Mouse (Mus musculus) liver, adult 2 months (tissue): ENCODE measurements around the gene BC048671. TPM values are rescaled to one million over a fixed set of nuclear protein-coding genes. Genes with fewer than 3 reads are reported as not detected.

Experiments used
- DNase-seq: peaks from one replicate; pipeline ENCODE4 v3.0.0-alpha.2; 2011; ENCODE audit warnings: low read depth, low spot score; ENCODE audit errors: extremely low read depth
- H3K27ac ChIP-seq: fragments of 200-500 bp; replicated peaks from 2 replicates; pipeline ENCODE4 v1.5.1; 2012; ENCODE audit warnings: low read depth, mild to moderate bottlenecking, control low read depth, inconsistent platforms, low read length; ENCODE audit not compliant: insufficient read depth
- H3K27me3 ChIP-seq: fragments of 200-500 bp; 2 replicates; pipeline ENCODE4 v1.6.1; 2012; ENCODE audit warnings: mild to moderate bottlenecking, moderate library complexity, low read length, inconsistent platforms; ENCODE audit not compliant: control insufficient read depth, insufficient read depth
- H3K36me3 ChIP-seq: fragments of 200-500 bp; 2 replicates; pipeline ENCODE4 v1.6.1; 2012; ENCODE audit warnings: low read length, inconsistent platforms; ENCODE audit not compliant: control insufficient read depth, insufficient read depth
- H3K4me1 ChIP-seq: fragments of 200-500 bp; 2 replicates; pipeline ENCODE4 v1.6.1; 2011; ENCODE audit warnings: low read length; ENCODE audit not compliant: control insufficient read depth, insufficient read depth
- H3K4me3 ChIP-seq: fragments of 200-500 bp; 2 replicates; pipeline ENCODE4 v1.5.1; 2011; ENCODE audit warnings: low read depth, mild to moderate bottlenecking, control low read depth, low read length, moderate library complexity; ENCODE audit not compliant: insufficient read depth
- H3K79me2 ChIP-seq: fragments of 200-500 bp; 2 replicates; pipeline ENCODE4 v1.6.1; 2012; ENCODE audit warnings: inconsistent platforms, mild to moderate bottlenecking, low read length, moderate library complexity; ENCODE audit not compliant: control insufficient read depth, insufficient read depth
- H3K9ac ChIP-seq: fragments of 200-500 bp; 2 replicates; pipeline ENCODE4 v1.6.1; 2012; ENCODE audit warnings: low read depth, mild to moderate bottlenecking, control low read depth, inconsistent platforms, low read length
- CTCF ChIP-seq: fragments of 200-500 bp; IDR thresholded peaks from 2 replicates; pipeline ENCODE4 v1.5.1; 2011; ENCODE audit warnings: low read depth, low read length, control low read depth
- POLR2A ChIP-seq: fragments of 200-500 bp; IDR thresholded peaks from 2 replicates; pipeline ENCODE4 v1.6.1; 2011; ENCODE audit warnings: low read length, control low read depth; ENCODE audit not compliant: insufficient read depth; ENCODE audit errors: extremely low read depth
- WGBS: fragments of 180-500 bp; shearing (Covaris S2); methylation state at CpG from one replicate; pipeline ENCODE4 v1.1.7; 2018; 5-methylcytosine and 5-hydroxymethylcytosine counted together
- polyA plus RNA-seq: library from polyadenylated mRNA; depleted of rRNA; stranded (reverse); fragments of >200 nt; gene quantifications from 2 replicates; pipeline ENCODE4 v1.2.3, GENCODE M21; 2012
- total RNA-seq: library from RNA; depleted of rRNA; stranded (reverse); fragments of >200 nt; gene quantifications from 2 replicates; pipeline ENCODE4 v1.2.3, GENCODE M21; 2014

The BC048671 gene
- total and polyA plus RNA-seq, 2 experiments: not detected

DNA sequence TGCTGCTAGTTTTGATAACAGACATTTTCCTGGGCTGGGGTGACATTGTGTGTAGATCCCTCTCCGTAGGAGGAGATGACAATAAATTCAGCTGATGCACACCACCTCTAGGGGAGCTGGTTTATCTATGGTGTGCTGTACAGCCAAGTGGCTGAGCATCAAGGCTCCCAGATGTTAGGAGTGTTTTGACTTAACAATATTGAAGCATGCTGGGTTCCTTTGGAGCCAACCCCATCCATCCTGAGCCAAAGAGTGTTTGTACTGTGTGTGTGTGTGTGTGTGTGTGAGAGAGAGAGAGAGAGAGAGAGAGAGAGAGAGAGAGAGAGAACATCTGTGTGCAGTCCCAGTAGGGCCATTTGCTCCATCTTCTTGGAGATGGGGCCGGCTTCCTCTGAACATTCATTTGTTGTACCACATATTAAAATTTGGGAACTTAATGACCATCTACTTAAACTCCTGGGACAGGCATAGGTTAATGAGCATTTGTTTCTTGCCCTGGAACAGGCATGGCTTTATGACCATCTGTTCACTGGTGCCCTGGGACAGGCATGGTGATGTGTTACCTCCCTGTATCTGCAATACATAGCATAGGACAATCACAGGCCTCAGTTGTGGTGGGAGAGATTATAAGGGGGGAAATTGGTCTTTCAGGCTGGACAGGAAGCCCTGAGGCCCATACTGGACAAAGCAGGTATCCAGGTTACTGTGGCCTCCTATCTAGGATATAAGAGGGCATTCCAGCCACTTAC lies 16.7 kb downstream of the BC048671 start:
- no peaks in the 10 kb centered on the region for H3K27me3 ChIP-seq
- peaks cover 17% of the 10 kb centered on the region; the same call in 1 of the 2 replicates for H3K79me2 ChIP-seq
- peaks cover 3% of the 10 kb centered on the region for H3K36me3 ChIP-seq
- no peak for DNase-seq
- H3K27ac ChIP-seq: no peak overlapping the region
- TF ChIP-seq CTCF: no peak
- no peak for TF ChIP-seq POLR2A
- no peak overlapping the region for H3K9ac ChIP-seq
- peaks cover 32% of the 10 kb centered on the region for H3K4me1 ChIP-seq
- 91% methylated on average over 2 of the region's 2 CpGs for WGBS
- H3K4me3 ChIP-seq: no peak overlapping the region

DNA sequence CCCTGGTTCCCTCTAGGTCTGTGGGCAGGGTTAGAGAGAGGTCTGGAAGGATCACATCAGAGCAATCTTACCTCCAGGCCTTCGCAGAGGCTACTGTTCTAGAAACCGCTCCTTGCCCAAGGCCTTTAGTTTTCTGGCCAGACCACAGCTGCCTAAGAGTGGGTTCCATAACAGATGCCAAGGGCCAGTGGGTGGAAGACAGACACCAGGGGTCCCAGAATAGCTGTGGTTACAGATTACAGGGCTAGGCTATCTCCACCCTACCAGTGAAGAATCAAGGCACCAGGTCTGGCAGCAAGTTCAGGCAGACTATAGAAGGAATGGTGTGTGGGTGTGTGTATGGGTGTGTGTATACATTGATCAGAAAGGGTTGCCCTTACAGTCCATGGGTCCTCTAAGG lies 18.0 kb downstream of the BC048671 start:
- Histone ChIP-seq H3K27me3 (no peaks in the 10 kb centered on the region), H3K27ac (peak overlapping the region; percentile 95; the same call in 1 of the 2 replicates)

DNA sequence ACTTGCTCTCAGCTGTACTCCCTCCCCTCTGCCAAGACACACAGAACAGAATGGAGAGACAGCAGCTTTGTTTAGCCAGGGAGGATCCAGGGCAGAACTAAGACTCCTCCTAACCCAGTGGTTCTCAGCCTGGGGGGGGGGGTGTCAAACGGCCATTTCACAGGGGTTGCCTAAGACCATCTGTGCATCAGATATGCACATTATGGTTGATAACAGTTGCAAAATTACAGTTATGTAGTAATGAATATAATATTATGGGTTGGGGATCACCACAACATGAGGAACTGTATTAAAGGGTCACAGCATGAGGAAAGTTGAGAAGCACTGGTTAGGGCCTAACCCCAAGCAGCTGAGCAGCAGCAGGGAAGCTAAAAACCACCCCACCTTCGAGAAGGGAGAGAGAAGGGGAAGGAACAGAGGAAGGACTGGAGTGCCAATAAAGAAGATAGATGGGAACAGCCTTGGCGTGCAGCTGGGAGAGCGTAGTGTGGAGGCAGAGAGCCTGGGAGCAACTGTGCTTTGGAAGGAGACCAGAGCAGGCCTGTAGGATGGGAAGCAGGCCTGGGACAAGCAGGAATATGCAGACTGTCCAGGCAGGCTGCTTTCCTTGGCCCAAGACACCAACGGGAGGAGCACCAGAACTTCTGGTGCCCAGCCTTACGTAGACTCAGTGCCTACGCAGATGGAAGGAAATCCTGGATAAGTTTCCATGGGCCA lies 18.6 kb downstream of the BC048671 start:
- H3K36me3 ChIP-seq: peaks cover 3% of the 10 kb centered on the region
- 39% methylated on average over 7 of the region's 7 CpGs for WGBS
- H3K27ac ChIP-seq: peak overlapping the region; percentile 95
- H3K27me3 ChIP-seq: no peaks in the 10 kb centered on the region
- H3K4me1 ChIP-seq: peaks cover 41% of the 10 kb centered on the region
- H3K9ac ChIP-seq: peak overlapping the region; percentile 67
- peak; percentile 51 for DNase-seq
- H3K79me2 ChIP-seq: peaks cover 30% of the 10 kb centered on the region
- no peak overlapping the region for H3K4me3 ChIP-seq
- no peak for TF ChIP-seq POLR2A
- no peak for TF ChIP-seq CTCF

More for the DNA sequence above, 18.0 kb downstream of the BC048671 start:
- H3K9ac ChIP-seq: no peak overlapping the region
- H3K4me3 ChIP-seq: no peak overlapping the region
- H3K36me3 ChIP-seq: peaks cover 3% of the 10 kb centered on the region
- TF ChIP-seq POLR2A: no peak
- TF ChIP-seq CTCF: no peak
- H3K79me2 ChIP-seq: peaks cover 26% of the 10 kb centered on the region
- no peak for DNase-seq
- 88% methylated on average over 2 of the region's 2 CpGs for WGBS
- peaks cover 40% of the 10 kb centered on the region for H3K4me1 ChIP-seq

DNA sequence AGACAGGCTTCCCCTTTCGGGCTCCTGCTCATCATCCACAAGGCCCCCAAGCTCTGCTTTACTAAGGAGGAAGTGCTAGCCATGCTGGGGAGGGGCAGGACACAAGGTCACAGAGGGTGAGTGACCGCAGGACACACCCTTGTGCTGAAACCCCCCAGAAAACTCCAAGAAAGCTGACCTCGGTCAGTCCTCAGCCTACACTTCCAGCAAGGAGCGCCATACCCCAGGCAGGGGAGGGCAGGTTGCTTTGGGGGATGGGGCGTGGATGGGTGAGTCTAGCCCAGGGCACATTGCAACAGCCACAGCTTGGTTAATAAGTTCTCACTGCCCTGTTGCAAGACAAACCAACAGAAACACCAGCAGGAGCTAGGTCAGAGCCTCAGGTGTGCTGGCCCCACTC lies 19.4 kb downstream of the BC048671 start:
- H3K4me3 ChIP-seq: no peak overlapping the region
- no peaks in the 10 kb centered on the region for H3K27me3 ChIP-seq
- no peak for TF ChIP-seq CTCF
- peak overlapping the region; percentile 67 for H3K9ac ChIP-seq
- DNase-seq: peak; percentile 93
- peaks cover 30% of the 10 kb centered on the region for H3K79me2 ChIP-seq
- WGBS: 30% methylated on average over 5 of the region's 5 CpGs
- H3K36me3 ChIP-seq: peaks cover 3% of the 10 kb centered on the region
- H3K27ac ChIP-seq: peak overlapping the region; percentile 97
- H3K4me1 ChIP-seq: peaks cover 42% of the 10 kb centered on the region

DNA sequence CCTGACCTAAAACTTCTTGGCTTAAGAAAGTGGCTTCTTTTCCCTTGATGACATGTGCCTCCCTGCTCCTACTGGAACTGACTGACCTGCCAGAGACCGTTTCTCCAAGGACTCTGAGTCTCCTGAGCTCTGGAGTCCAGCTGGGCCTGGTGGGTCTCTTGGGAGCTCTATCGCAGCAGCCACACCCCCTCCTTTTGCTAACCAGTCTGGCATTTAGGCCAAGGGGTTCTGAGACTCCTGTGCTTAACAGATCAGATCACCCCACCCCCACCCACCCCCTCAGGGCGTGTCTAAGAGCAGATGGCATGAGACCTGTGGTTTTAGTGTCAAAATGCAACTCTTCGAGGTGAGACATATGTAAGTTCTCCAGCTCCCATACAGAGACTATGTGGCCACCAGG lies 20.8 kb downstream of the BC048671 start:
- Histone ChIP-seq H3K4me3 (no peak overlapping the region), H3K79me2 (peaks cover 30% of the 10 kb centered on the region), H3K27me3 (no peaks in the 10 kb centered on the region), H3K9ac (peak overlapping the region; percentile 36), H3K4me1 (peaks cover 44% of the 10 kb centered on the region), H3K36me3 (peaks cover 3% of the 10 kb centered on the region), H3K27ac (peak overlapping the region; percentile 97)
- DNase-seq: no peak
- no peak for TF ChIP-seq CTCF
- TF ChIP-seq POLR2A: no peak
- 17% methylated on average over 4 of the region's 4 CpGs for WGBS

DNA sequence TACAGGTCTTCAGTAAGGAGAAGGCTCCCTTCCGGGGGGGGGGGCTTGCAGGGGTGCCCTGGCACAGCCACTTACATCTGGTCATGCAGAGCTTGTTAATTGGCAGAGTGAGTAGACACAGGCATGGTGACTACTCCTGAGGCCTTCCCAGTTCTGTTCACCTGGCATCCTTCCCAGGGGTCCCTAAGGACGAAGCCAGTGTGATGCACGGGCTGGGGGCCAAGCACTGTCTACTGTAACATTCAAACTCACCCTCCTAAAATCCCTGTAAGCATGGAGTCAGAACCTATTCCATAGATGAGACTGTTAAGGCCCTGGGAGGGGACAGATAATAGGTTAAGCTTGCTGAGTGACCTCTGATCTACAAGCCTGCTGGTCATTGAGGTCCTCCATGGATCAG lies 23.0 kb downstream of the BC048671 start:
- TF ChIP-seq POLR2A (no peak), CTCF (no peak)
- WGBS: 21% methylated on average over 3 of the region's 3 CpGs
- peaks cover 43% of the 10 kb centered on the region for H3K4me1 ChIP-seq
- H3K9ac ChIP-seq: peak overlapping the region; percentile 96
- H3K27me3 ChIP-seq: no peaks in the 10 kb centered on the region
- DNase-seq: no peak
- H3K79me2 ChIP-seq: peaks cover 27% of the 10 kb centered on the region
- H3K36me3 ChIP-seq: no peaks in the 10 kb centered on the region
- H3K4me3 ChIP-seq: peak overlapping the region; percentile 88
- H3K27ac ChIP-seq: peak overlapping the region; percentile 99
